Mouse (Mus musculus) liver, adult 2 months (tissue): ENCODE results near the gene Lef1. TPM values are rescaled to one million over a fixed set of nuclear protein-coding genes. Genes with fewer than 3 reads are reported as not detected.

Experiments used
- DNase-seq: peaks from one replicate; pipeline ENCODE4 v3.0.0-alpha.2; 2011; ENCODE audit warnings: low read depth, low spot score; ENCODE audit errors: extremely low read depth
- H3K27ac ChIP-seq: fragments of 200-500 bp; replicated peaks from 2 replicates; pipeline ENCODE4 v1.5.1; 2012; ENCODE audit warnings: low read depth, mild to moderate bottlenecking, control low read depth, inconsistent platforms, low read length; ENCODE audit not compliant: insufficient read depth
- H3K27me3 ChIP-seq: fragments of 200-500 bp; 2 replicates; pipeline ENCODE4 v1.6.1; 2012; ENCODE audit warnings: mild to moderate bottlenecking, moderate library complexity, low read length, inconsistent platforms; ENCODE audit not compliant: control insufficient read depth, insufficient read depth
- H3K36me3 ChIP-seq: fragments of 200-500 bp; 2 replicates; pipeline ENCODE4 v1.6.1; 2012; ENCODE audit warnings: low read length, inconsistent platforms; ENCODE audit not compliant: control insufficient read depth, insufficient read depth
- H3K4me1 ChIP-seq: fragments of 200-500 bp; 2 replicates; pipeline ENCODE4 v1.6.1; 2011; ENCODE audit warnings: low read length; ENCODE audit not compliant: control insufficient read depth, insufficient read depth
- H3K4me3 ChIP-seq: fragments of 200-500 bp; 2 replicates; pipeline ENCODE4 v1.5.1; 2011; ENCODE audit warnings: low read depth, mild to moderate bottlenecking, control low read depth, low read length, moderate library complexity; ENCODE audit not compliant: insufficient read depth
- H3K79me2 ChIP-seq: fragments of 200-500 bp; 2 replicates; pipeline ENCODE4 v1.6.1; 2012; ENCODE audit warnings: inconsistent platforms, mild to moderate bottlenecking, low read length, moderate library complexity; ENCODE audit not compliant: control insufficient read depth, insufficient read depth
- H3K9ac ChIP-seq: fragments of 200-500 bp; 2 replicates; pipeline ENCODE4 v1.6.1; 2012; ENCODE audit warnings: low read depth, mild to moderate bottlenecking, control low read depth, inconsistent platforms, low read length
- CTCF ChIP-seq: fragments of 200-500 bp; IDR thresholded peaks from 2 replicates; pipeline ENCODE4 v1.5.1; 2011; ENCODE audit warnings: low read depth, low read length, control low read depth
- POLR2A ChIP-seq: fragments of 200-500 bp; IDR thresholded peaks from 2 replicates; pipeline ENCODE4 v1.6.1; 2011; ENCODE audit warnings: low read length, control low read depth; ENCODE audit not compliant: insufficient read depth; ENCODE audit errors: extremely low read depth
- WGBS: fragments of 180-500 bp; shearing (Covaris S2); methylation state at CpG from one replicate; pipeline ENCODE4 v1.1.7; 2018; 5-methylcytosine and 5-hydroxymethylcytosine counted together
- polyA plus RNA-seq: library from polyadenylated mRNA; depleted of rRNA; stranded (reverse); fragments of >200 nt; gene quantifications from 2 replicates; pipeline ENCODE4 v1.2.3, GENCODE M21; 2012
- total RNA-seq: library from RNA; depleted of rRNA; stranded (reverse); fragments of >200 nt; gene quantifications from 2 replicates; pipeline ENCODE4 v1.2.3, GENCODE M21; 2014

The Lef1 gene
- total and polyA plus RNA-seq, 2 experiments, result 0.37 to 0.45 TPM

DNA sequence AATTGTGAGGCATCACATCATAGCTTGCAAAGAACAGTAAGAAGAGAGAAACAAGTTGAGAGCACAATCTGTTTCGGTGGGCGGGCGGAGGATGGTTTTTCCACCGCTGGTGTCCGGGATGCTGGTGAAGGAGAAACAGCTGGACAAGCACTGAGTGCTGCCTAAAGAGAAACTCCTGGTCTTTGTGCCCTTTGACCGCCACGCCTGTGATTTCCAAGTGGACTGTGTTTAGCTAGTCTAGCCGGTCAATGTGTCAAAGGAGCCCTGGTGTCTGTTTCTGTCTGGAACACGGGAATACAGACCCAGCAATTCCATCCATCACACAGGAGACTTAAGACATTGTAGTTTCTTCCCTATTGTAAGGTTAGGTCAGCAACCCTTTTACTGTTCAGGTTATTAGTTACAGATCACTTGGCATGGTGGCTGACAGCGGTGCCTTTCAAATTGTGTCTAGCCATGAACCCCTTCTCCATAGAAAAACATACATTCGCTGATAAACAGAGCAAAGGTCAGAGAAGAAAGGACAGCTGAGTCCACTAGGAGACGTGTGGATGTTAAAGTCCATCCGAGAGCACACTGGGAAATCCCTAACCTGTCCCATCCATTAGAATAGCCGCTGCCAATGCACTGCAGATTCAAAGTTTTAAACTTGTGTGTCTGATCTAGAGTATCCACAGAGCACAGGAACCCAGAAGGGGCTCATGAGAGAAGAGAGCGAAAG is 153.7 kb downstream of the Lef1 start:
- Histone ChIP-seq H3K36me3 (peaks cover 27% of the 10 kb centered on the region), H3K27me3 (no peaks in the 10 kb centered on the region), H3K4me3 (no peak overlapping the region), H3K9ac (no peak overlapping the region), H3K4me1 (peaks cover 40% of the 10 kb centered on the region), H3K27ac (peak overlapping the region; percentile 73), H3K79me2 (peaks cover 63% of the 10 kb centered on the region)
- 24% methylated on average over 15 of the region's 15 CpGs for WGBS
- DNase-seq, result peak; percentile 91
- TF ChIP-seq CTCF, result no peak
- no peak for TF ChIP-seq POLR2A

DNA sequence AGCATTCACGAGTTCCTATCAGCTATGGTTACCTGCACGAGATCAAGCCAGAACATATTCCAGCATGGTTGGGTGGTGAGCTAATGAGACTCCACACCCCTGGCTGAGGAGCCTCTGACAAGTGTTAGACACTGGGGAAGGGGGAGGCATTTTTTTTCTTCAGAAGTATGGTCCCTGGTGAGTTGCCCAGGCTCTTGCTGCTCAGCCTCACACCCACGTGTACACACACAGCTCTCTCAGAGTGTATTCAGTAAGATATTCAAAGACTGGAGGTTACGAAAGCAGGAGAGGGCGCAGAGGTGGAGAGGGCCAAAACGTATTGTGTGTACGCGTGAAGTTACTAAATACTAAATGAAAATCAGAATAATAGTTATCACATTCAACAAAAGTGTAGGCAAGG is 155.2 kb downstream of the Lef1 start:
- peaks cover 25% of the 10 kb centered on the region for H3K36me3 ChIP-seq
- DNase-seq, result peak; percentile 74
- H3K4me1 ChIP-seq, result peaks cover 47% of the 10 kb centered on the region
- H3K27ac ChIP-seq, result peak overlapping the region; percentile 77
- H3K9ac ChIP-seq, result 0 out of 2 replicates have a peak overlapping the region, but pooled peaks have one; percentile 8
- 30% methylated on average over 8 of the region's 8 CpGs for WGBS
- peaks cover 57% of the 10 kb centered on the region for H3K79me2 ChIP-seq
- no peaks in the 10 kb centered on the region for H3K27me3 ChIP-seq
- no peak overlapping the region for H3K4me3 ChIP-seq
- TF ChIP-seq POLR2A, result no peak
- no peak for TF ChIP-seq CTCF

DNA sequence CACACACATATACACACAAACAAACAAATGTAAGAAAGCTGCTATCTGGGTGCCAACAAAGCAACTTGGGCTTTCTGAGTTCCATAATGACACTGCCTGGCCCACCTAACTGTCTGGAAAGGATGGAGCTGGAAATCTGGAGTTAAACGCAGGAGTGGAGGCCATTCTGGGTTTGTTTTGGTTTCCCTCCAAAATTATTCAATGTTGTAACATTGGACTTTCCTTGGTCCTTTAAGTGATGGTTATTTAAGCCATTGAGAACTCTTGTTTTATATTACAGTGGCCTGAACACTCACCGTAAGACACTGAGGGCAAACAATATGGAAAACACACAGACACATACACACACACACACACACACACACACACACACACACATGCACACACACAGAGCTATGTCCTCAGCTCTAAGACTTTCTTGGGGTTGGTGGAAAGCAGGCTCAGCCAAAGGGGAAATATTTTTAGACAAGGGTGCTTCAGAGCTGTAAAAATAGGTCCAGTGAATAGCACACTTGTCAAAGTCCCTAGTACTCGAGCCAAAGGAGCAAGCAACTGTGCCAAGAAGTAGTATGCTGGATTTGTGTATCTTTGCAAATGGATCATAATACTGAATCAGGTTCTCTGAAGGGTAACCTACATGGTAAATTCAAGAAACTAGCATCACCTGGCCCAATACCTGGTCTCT is 156.2 kb downstream of the Lef1 start:
- 17% methylated on average over 3 of the region's 3 CpGs for WGBS
- peak; percentile 75 for DNase-seq
- H3K4me1 ChIP-seq, result peaks cover 47% of the 10 kb centered on the region

DNA sequence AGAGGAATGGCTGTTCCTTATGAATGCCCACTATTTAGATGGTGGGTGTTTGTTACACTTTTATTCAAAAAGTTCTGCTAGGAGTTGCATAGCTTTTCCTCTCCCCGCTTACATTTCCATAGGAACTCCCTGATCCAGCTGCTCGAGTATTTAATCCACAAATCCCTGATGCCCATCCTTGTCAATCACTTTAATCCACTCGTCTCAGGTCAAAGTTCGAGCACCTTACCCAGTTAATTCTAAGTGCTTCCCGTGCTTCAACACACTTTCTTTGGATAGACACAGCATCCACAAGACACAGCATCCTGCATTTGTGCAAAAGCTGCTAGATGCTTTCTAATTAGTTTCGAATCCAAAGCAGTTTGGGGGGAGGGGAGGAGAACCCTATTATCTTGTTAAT is 160.1 kb downstream of the Lef1 start:
- Histone ChIP-seq H3K9ac (0 out of 2 replicates have a peak overlapping the region, but pooled peaks have one; percentile 39), H3K27ac (peak overlapping the region; percentile 71; the same call in 1 of the 2 replicates), H3K27me3 (no peaks in the 10 kb centered on the region), H3K79me2 (peaks cover 31% of the 10 kb centered on the region), H3K4me1 (peaks cover 33% of the 10 kb centered on the region), H3K36me3 (peaks cover 3% of the 10 kb centered on the region; the same call in 1 of the 2 replicates), H3K4me3 (peak overlapping the region; percentile 88)
- DNase-seq, result peak; percentile 50
- WGBS, result 27% methylated on average over 6 of the region's 6 CpGs
- TF ChIP-seq CTCF (no peak), POLR2A (no peak)

More for the DNA sequence above, 156.2 kb downstream of the Lef1 start:
- Histone ChIP-seq H3K4me3 (no peak overlapping the region), H3K27me3 (no peaks in the 10 kb centered on the region), H3K36me3 (peaks cover 16% of the 10 kb centered on the region), H3K27ac (peak overlapping the region; percentile 61), H3K9ac (no peak overlapping the region), H3K79me2 (peaks cover 50% of the 10 kb centered on the region)
- TF ChIP-seq POLR2A (no peak), CTCF (no peak)

DNA sequence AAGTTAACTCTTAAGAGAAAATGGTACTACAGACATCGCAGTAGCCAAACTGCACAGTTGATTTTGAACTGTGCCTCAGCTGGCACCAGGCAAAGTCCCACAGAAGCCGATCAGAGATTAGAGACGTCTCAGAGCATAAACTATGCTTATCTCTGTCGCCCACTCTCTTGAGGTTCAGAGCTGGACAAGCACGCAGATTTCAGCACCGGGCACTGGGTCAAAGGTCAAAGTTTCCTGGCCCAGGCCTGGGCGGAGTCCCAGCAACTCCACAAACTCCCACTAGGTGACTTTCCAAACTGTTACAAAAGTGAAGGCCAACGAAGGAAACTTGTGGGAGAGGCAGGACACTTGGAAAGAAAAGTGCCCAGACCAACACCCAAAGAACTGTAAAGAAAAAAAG is 160.9 kb downstream of the Lef1 start:
- Histone ChIP-seq H3K79me2 (peaks cover 28% of the 10 kb centered on the region), H3K36me3 (peaks cover 3% of the 10 kb centered on the region; the same call in 1 of the 2 replicates), H3K4me1 (peaks cover 29% of the 10 kb centered on the region), H3K4me3 (peak overlapping the region; percentile 88), H3K27ac (peak overlapping the region; percentile 78), H3K27me3 (no peaks in the 10 kb centered on the region), H3K9ac (peak overlapping the region; percentile 84; the same call in 1 of the 2 replicates)
- DNase-seq, result peak; percentile 94
- TF ChIP-seq CTCF (0 out of 2 replicates have a peak, but pooled peaks have one; percentile 30), POLR2A (no peak)
- WGBS, result 2% methylated on average over 8 of the region's 8 CpGs
